Mouse (Mus musculus) MEL (cell line): Measurements from ENCODE around the gene Shmt2. TPM values are rescaled to one million over a fixed set of nuclear protein-coding genes. Genes with fewer than 3 reads are reported as not detected.

ENCODE experiments used
- DNase-seq: peaks from one replicate; pipeline ENCODE4 v3.0.0; 2011; ENCODE audit warnings: low read depth, low spot score
- H3K27ac ChIP-seq: 2 replicates; pipeline ENCODE4 v1.5.1; 2012; ENCODE audit warnings: low read depth, mild to moderate bottlenecking, control low read depth, low read length, moderate library complexity; ENCODE audit not compliant: control insufficient read depth
- H3K27me3 ChIP-seq, 2 experiments: fragments of 150-350 bp in 1 of 2; sonication (generic) in 1 of 2; 2 replicates each; pipeline ENCODE4 v1.6.1; 2012; ENCODE audit warnings: low read length in 2 of 2, mild to moderate bottlenecking in 2 of 2, improper control_type of control experiment in 1 of 2, moderate library complexity in 1 of 2; ENCODE audit not compliant: insufficient read depth in 2 of 2, control insufficient read depth in 1 of 2
- H3K36me3 ChIP-seq, 2 experiments: 2 replicates each; pipeline ENCODE4 v1.6.1; 2012 to 2014; ENCODE audit warnings: low read length in 2 of 2, improper control_type of control experiment in 1 of 2, inconsistent platforms in 1 of 2, mild to moderate bottlenecking in 1 of 2; ENCODE audit not compliant: insufficient read depth in 2 of 2, control insufficient read depth in 1 of 2
- H3K4me1 ChIP-seq, 2 experiments: fragments of 150-350 bp in 1 of 2; sonication (generic) in 1 of 2; 2 replicates each; pipeline ENCODE4 v1.6.1; 2012; ENCODE audit warnings: low read length in 2 of 2, improper control_type of control experiment in 1 of 2, mild to moderate bottlenecking in 1 of 2; ENCODE audit not compliant: insufficient read depth in 2 of 2, control insufficient read depth in 1 of 2
- H3K4me3 ChIP-seq, 2 experiments: fragments of 150-350 bp in 1 of 2; sonication (generic) in 1 of 2; 2 replicates each; pipeline ENCODE4 v1.5.1; 2012; ENCODE audit warnings: low read depth in 2 of 2, low read length in 2 of 2, mild to moderate bottlenecking in 2 of 2, moderate library complexity in 2 of 2, control low read depth in 1 of 2, improper control_type of control experiment in 1 of 2; ENCODE audit not compliant: control insufficient read depth in 1 of 2, insufficient read depth in 1 of 2
- H3K79me2 ChIP-seq: 2 replicates; pipeline ENCODE4 v1.6.1; 2012; ENCODE audit warnings: mild to moderate bottlenecking, low read length, moderate library complexity; ENCODE audit not compliant: control insufficient read depth, poor library complexity, insufficient read depth
- H3K9ac ChIP-seq: 2 replicates; pipeline ENCODE4 v1.6.1; 2012; ENCODE audit warnings: low read depth, mild to moderate bottlenecking, control low read depth, low read length, moderate library complexity; ENCODE audit not compliant: control insufficient read depth, poor library complexity, severe bottlenecking
- H3K9me3 ChIP-seq: fragments of 150-350 bp; sonication (generic); replicated peaks from 2 replicates; pipeline ENCODE4 v1.6.1; 2012; ENCODE audit warnings: mild to moderate bottlenecking, low read length, improper control_type of control experiment, moderate library complexity; ENCODE audit not compliant: insufficient read depth
- BHLHE40 ChIP-seq: IDR thresholded peaks from 2 replicates; pipeline ENCODE4 v1.6.1; 2012; ENCODE audit warnings: low read depth, mild to moderate bottlenecking, inconsistent platforms, low read length, improper control_type of control experiment, borderline replicate concordance
- CHD1 ChIP-seq: IDR thresholded peaks from 2 replicates; pipeline ENCODE4 v1.6.1; 2012; ENCODE audit warnings: low read depth, mild to moderate bottlenecking, inconsistent platforms, low read length, improper control_type of control experiment
- CHD2 ChIP-seq: IDR thresholded peaks from 2 replicates; pipeline ENCODE4 v1.6.1; 2011; ENCODE audit warnings: low read length, improper control_type of control experiment
- CTCF ChIP-seq, 3 experiments: IDR thresholded peaks in 2 of 3; conservative IDR thresholded peaks in 1 of 3; 2 replicates each; pipeline ENCODE4 v1.5.1; 2011 to 2012; ENCODE audit warnings: low read length in 3 of 3, low read depth in 2 of 3, mild to moderate bottlenecking in 2 of 3, improper control_type of control experiment in 1 of 3, inconsistent platforms in 1 of 3, mixed read lengths in 1 of 3, moderate library complexity in 1 of 3; ENCODE audit not compliant: control insufficient read depth in 1 of 3, insufficient read depth in 1 of 3, poor library complexity in 1 of 3, severe bottlenecking in 1 of 3
- E2F4 ChIP-seq: IDR thresholded peaks from 2 replicates; pipeline ENCODE4 v1.6.1; 2011; ENCODE audit warnings: low read depth, low read length, improper control_type of control experiment, borderline replicate concordance
- ELF1 ChIP-seq: IDR thresholded peaks from 2 replicates; pipeline ENCODE4 v1.6.1; 2014; ENCODE audit warnings: low read depth, mild to moderate bottlenecking, inconsistent platforms, low read length, improper control_type of control experiment, moderate library complexity
- EP300 ChIP-seq, 2 experiments: IDR thresholded peaks; 2 replicates each; pipeline ENCODE4 v1.6.1; 2011; ENCODE audit warnings: improper control_type of control experiment in 2 of 2, low read length in 2 of 2, low read depth in 1 of 2, mild to moderate bottlenecking in 1 of 2
- ETS1 ChIP-seq: IDR thresholded peaks from 2 replicates; pipeline ENCODE4 v1.6.1; 2012; ENCODE audit warnings: low read depth, mild to moderate bottlenecking, inconsistent platforms, low read length, improper control_type of control experiment, moderate library complexity
- GABPA ChIP-seq: IDR thresholded peaks from 2 replicates; pipeline ENCODE4 v1.6.1; 2012; ENCODE audit warnings: low read depth, mild to moderate bottlenecking, inconsistent platforms, low read length, improper control_type of control experiment, moderate library complexity
- GATA1 ChIP-seq: IDR thresholded peaks from 2 replicates; pipeline ENCODE4 v1.6.1; 2011; ENCODE audit warnings: low read depth, low read length, improper control_type of control experiment
- HCFC1 ChIP-seq: IDR thresholded peaks from 2 replicates; pipeline ENCODE4 v1.6.1; 2012; ENCODE audit warnings: low read depth, mild to moderate bottlenecking, inconsistent platforms, low read length, improper control_type of control experiment, moderate library complexity
- JUND ChIP-seq: IDR thresholded peaks from 2 replicates; pipeline ENCODE4 v1.6.1; 2011; ENCODE audit warnings: low read depth, mild to moderate bottlenecking, improper control_type of control experiment, low read length
- KAT2A ChIP-seq: conservative IDR thresholded peaks from 2 replicates; pipeline ENCODE4 v1.6.1; 2012; ENCODE audit warnings: low read depth, low read length, improper control_type of control experiment, inconsistent platforms
- MAFK ChIP-seq: IDR thresholded peaks from 2 replicates; pipeline ENCODE4 v1.6.1; 2011; ENCODE audit warnings: low read depth, mild to moderate bottlenecking, low read length, improper control_type of control experiment, borderline replicate concordance
- MAX ChIP-seq: IDR thresholded peaks from 2 replicates; pipeline ENCODE4 v1.6.1; 2011; ENCODE audit warnings: low read length, improper control_type of control experiment
- MEF2A ChIP-seq: IDR thresholded peaks from 2 replicates; pipeline ENCODE4 v1.6.1; 2014; ENCODE audit warnings: low read depth, mild to moderate bottlenecking, inconsistent platforms, low read length, improper control_type of control experiment; ENCODE audit not compliant: poor library complexity, insufficient replicate concordance, severe bottlenecking; ENCODE audit errors: extremely low read depth
- MXI1 ChIP-seq: IDR thresholded peaks from 2 replicates; pipeline ENCODE4 v1.6.1; 2011; ENCODE audit warnings: mild to moderate bottlenecking, low read depth, low read length, improper control_type of control experiment
- MYB ChIP-seq: IDR thresholded peaks from 2 replicates; pipeline ENCODE4 v1.6.1; 2011; ENCODE audit warnings: mild to moderate bottlenecking, low read depth, low read length, improper control_type of control experiment
- MYC ChIP-seq: IDR thresholded peaks from 2 replicates; pipeline ENCODE4 v1.6.1; 2011; ENCODE audit warnings: low read depth, mild to moderate bottlenecking, low read length, improper control_type of control experiment, moderate library complexity
- NELFE ChIP-seq: IDR thresholded peaks from 2 replicates; pipeline ENCODE4 v1.6.1; 2011; ENCODE audit warnings: low read depth, low read length, improper control_type of control experiment
- NRF1 ChIP-seq: IDR thresholded peaks from 2 replicates; pipeline ENCODE4 v1.6.1; 2014; ENCODE audit warnings: low read depth, mild to moderate bottlenecking, inconsistent platforms, low read length, improper control_type of control experiment, moderate library complexity; ENCODE audit not compliant: poor library complexity, insufficient read depth, severe bottlenecking
- POLR2A ChIP-seq, 2 experiments: IDR thresholded peaks; 2 replicates each; pipeline ENCODE4 v1.6.1; 2011 to 2012; ENCODE audit warnings: low read length in 2 of 2, mild to moderate bottlenecking in 2 of 2, control low read depth in 1 of 2, improper control_type of control experiment in 1 of 2, low read depth in 1 of 2, moderate library complexity in 1 of 2; ENCODE audit not compliant: control insufficient read depth in 1 of 2, insufficient read depth in 1 of 2, poor library complexity in 1 of 2
- POLR2AphosphoS2 ChIP-seq: IDR thresholded peaks from 2 replicates; pipeline ENCODE4 v1.6.1; 2011; ENCODE audit warnings: low read length, improper control_type of control experiment
- POLR2AphosphoS5 ChIP-seq: IDR thresholded peaks from 2 replicates; pipeline ENCODE4 v1.6.1; 2012; ENCODE audit warnings: low read depth, borderline replicate concordance, mild to moderate bottlenecking, inconsistent platforms, low read length, moderate library complexity, mixed read lengths
- RAD21 ChIP-seq: IDR thresholded peaks from 2 replicates; pipeline ENCODE4 v1.6.1; 2011; ENCODE audit warnings: mild to moderate bottlenecking, low read depth, low read length, improper control_type of control experiment
- RCOR1 ChIP-seq: IDR thresholded peaks from 2 replicates; pipeline ENCODE4 v1.6.1; 2012; ENCODE audit warnings: low read depth, mild to moderate bottlenecking, inconsistent platforms, low read length, improper control_type of control experiment
- SIN3A ChIP-seq: IDR thresholded peaks from 2 replicates; pipeline ENCODE4 v1.6.1; 2012; ENCODE audit warnings: low read length, improper control_type of control experiment, inconsistent platforms
- SMC3 ChIP-seq: IDR thresholded peaks from 2 replicates; pipeline ENCODE4 v1.6.1; 2011; ENCODE audit warnings: low read depth, low read length, improper control_type of control experiment
- TAL1 ChIP-seq: IDR thresholded peaks from 2 replicates; pipeline ENCODE4 v1.6.1; 2012; ENCODE audit warnings: mild to moderate bottlenecking, inconsistent platforms, low read length, moderate library complexity, mixed read lengths
- TBP ChIP-seq: IDR thresholded peaks from 2 replicates; pipeline ENCODE4 v1.8.0; 2011; ENCODE audit warnings: low read depth, low read length, improper control_type of control experiment
- TCF12 ChIP-seq: IDR thresholded peaks from 2 replicates; pipeline ENCODE4 v1.6.1; 2014; ENCODE audit warnings: low read depth, mild to moderate bottlenecking, inconsistent platforms, low read length, improper control_type of control experiment, moderate library complexity
- UBTF ChIP-seq: IDR thresholded peaks from 2 replicates; pipeline ENCODE4 v1.6.1; 2012; ENCODE audit warnings: low read depth, mild to moderate bottlenecking, inconsistent platforms, low read length, improper control_type of control experiment, moderate library complexity, borderline replicate concordance; ENCODE audit not compliant: insufficient read depth
- USF2 ChIP-seq, 2 experiments: IDR thresholded peaks; 2 replicates each; pipeline ENCODE4 v1.6.1; 2011 to 2012; ENCODE audit warnings: improper control_type of control experiment in 2 of 2, low read length in 2 of 2, borderline replicate concordance in 1 of 2, inconsistent platforms in 1 of 2, low read depth in 1 of 2, mild to moderate bottlenecking in 1 of 2; ENCODE audit not compliant: insufficient read depth in 1 of 2
- ZC3H11A ChIP-seq: IDR thresholded peaks from 2 replicates; pipeline ENCODE4 v1.6.1; 2012; ENCODE audit warnings: low read depth, mild to moderate bottlenecking, inconsistent platforms, low read length, improper control_type of control experiment
- ZKSCAN1 ChIP-seq: IDR thresholded peaks from 2 replicates; pipeline ENCODE4 v1.6.1; 2012; ENCODE audit warnings: low read depth, mild to moderate bottlenecking, inconsistent platforms, low read length, improper control_type of control experiment, moderate library complexity
- ZMIZ1 ChIP-seq: IDR thresholded peaks from 2 replicates; pipeline ENCODE4 v1.6.1; 2012; ENCODE audit warnings: low read depth, mild to moderate bottlenecking, inconsistent platforms, low read length, improper control_type of control experiment, moderate library complexity
- polyA plus RNA-seq, 2 experiments: library from polyadenylated mRNA; stranded (reverse) in 1 of 2; unstranded in 1 of 2; fragments of >175 nt in 1 of 2; fragments of >200 nt in 1 of 2; gene quantifications; 2 replicates each; pipeline versions ENCODE4 v1.2.1 to v1.2.4; 2012; ENCODE audit warnings: low replicate concordance in 2 of 2, low read depth in 1 of 2; ENCODE audit not compliant: insufficient read length in 2 of 2, insufficient read depth in 1 of 2, missing spikeins in 1 of 2
- total RNA-seq: library from RNA; depleted of rRNA; stranded (reverse); fragments of 300-350 nt; gene quantifications from 2 replicates; pipeline ENCODE4 v1.2.3, GENCODE M21; 2012

The Shmt2 gene
- total and polyA plus RNA-seq, 3 experiments, result 242 to 582 (median 263) TPM

GRCm38 (mm10) chr10:127513501-127514091, 8.6 kb downstream of the Shmt2 start:
- peak; percentile 93 for DNase-seq
- Histone ChIP-seq H3K27ac (peak overlapping the region; percentile 83), H3K36me3 (peaks cover 0 to 11% of the 10 kb centered on the region in 2 experiments; a peak in 2 of 4 replicates), H3K4me3 (peak overlapping the region; percentile 45 to 56), H3K79me2 (no peaks in the 10 kb centered on the region; the same call in 1 of the 2 replicates), H3K9me3 (no peaks in the 10 kb centered on the region), H3K27me3 (no peaks in the 10 kb centered on the region), H3K4me1 (peaks cover 0 to 33% of the 10 kb centered on the region in 2 experiments; a peak in 3 of 4 replicates), H3K9ac (peak overlapping the region; percentile 65)
- no peak for TF ChIP-seq POLR2AphosphoS2
- peak; percentile 54; the same call in 1 of the 2 replicates for TF ChIP-seq BHLHE40
- TF ChIP-seq CHD2, result no peak; the same call in 1 of the 2 replicates
- no peak for TF ChIP-seq TAL1
- TF ChIP-seq CHD1, result no peak
- TF ChIP-seq NRF1, result 0 out of 2 replicates have a peak, but pooled peaks have one; percentile 27
- no peak for TF ChIP-seq E2F4
- TF ChIP-seq ZMIZ1, result no peak
- no peak for TF ChIP-seq MEF2A
- peak; percentile 71 for TF ChIP-seq HCFC1
- TF ChIP-seq RAD21, result no peak
- no peak for TF ChIP-seq KAT2A
- TF ChIP-seq ZKSCAN1, result no peak; the same call in 1 of the 2 replicates
- peak; percentile 49; the same call in 1 of the 2 replicates for TF ChIP-seq NELFE
- TF ChIP-seq GATA1, result no peak
- TF ChIP-seq SMC3, result no peak
- no peak for TF ChIP-seq JUND
- no peak for TF ChIP-seq MAFK
- TF ChIP-seq RCOR1, result 0 out of 2 replicates have a peak, but pooled peaks have one; percentile 35
- no peak for TF ChIP-seq MAX
- peak; percentile 32; the same call in 1 of the 2 replicates for TF ChIP-seq ELF1
- TF ChIP-seq ZC3H11A, result 0 out of 2 replicates have a peak, but pooled peaks have one; percentile 17
- TF ChIP-seq USF2 (IDR thresholded peaks at IDR 0.05; ENCODE audit: borderline replicate concordance in 1 of 2, insufficient read depth in 1 of 2, low read depth in 1 of 2, low read length in 2 of 2), result no peak
- TF ChIP-seq ETS1, result peak; percentile 45
- TF ChIP-seq TBP, result no peak
- TF ChIP-seq SIN3A, result peak; percentile 54
- peak; percentile 53 for TF ChIP-seq TCF12
- TF ChIP-seq MYB, result no peak
- TF ChIP-seq CTCF (IDR thresholded peaks at IDR 0.05 in 2 of 3, conservative IDR thresholded peaks at IDR 0.05 in 1 of 3; ENCODE audit: control insufficient read depth in 1 of 3, insufficient read depth in 1 of 3, low read depth in 2 of 3, low read length in 3 of 3, poor library complexity in 1 of 3, severe bottlenecking in 1 of 3), result peak in 1 of 3 experiments; percentile 9; a peak in 1 of 6 replicates
- no peak for TF ChIP-seq GABPA
- no peak for TF ChIP-seq UBTF
- TF ChIP-seq POLR2AphosphoS5, result no peak
- peak in 1 of 2 experiments; percentile 43; a peak in 2 of 4 replicates for TF ChIP-seq EP300 (IDR thresholded peaks at IDR 0.05; ENCODE audit: low read depth in 1 of 2, low read length in 2 of 2)
- TF ChIP-seq MYC, result no peak
- TF ChIP-seq POLR2A (IDR thresholded peaks at IDR 0.05; ENCODE audit: control insufficient read depth in 1 of 2, insufficient read depth in 1 of 2, low read depth in 1 of 2, low read length in 2 of 2, poor library complexity in 1 of 2), result peak in 1 of 2 experiments; percentile 23; a peak in 1 of 4 replicates
- TF ChIP-seq MXI1, result no peak
